Mouse (Mus musculus) spleen, adult 2 months (tissue): ENCODE measurements around the gene Kndc1.

Experiments used
- CTCF ChIP-seq: fragments of 200-500 bp; IDR thresholded peaks from 2 replicates; pipeline ENCODE4 v1.5.1; 2011; ENCODE audit warnings: mild to moderate bottlenecking, inconsistent platforms; ENCODE audit not compliant: insufficient read depth, insufficient read length, insufficient replicate concordance; ENCODE audit errors: extremely low read depth
- POLR2A ChIP-seq: fragments of 200-500 bp; IDR thresholded peaks from 2 replicates; pipeline ENCODE4 v1.6.1; 2011; ENCODE audit warnings: low read depth, low read length, inconsistent platforms

DNA sequence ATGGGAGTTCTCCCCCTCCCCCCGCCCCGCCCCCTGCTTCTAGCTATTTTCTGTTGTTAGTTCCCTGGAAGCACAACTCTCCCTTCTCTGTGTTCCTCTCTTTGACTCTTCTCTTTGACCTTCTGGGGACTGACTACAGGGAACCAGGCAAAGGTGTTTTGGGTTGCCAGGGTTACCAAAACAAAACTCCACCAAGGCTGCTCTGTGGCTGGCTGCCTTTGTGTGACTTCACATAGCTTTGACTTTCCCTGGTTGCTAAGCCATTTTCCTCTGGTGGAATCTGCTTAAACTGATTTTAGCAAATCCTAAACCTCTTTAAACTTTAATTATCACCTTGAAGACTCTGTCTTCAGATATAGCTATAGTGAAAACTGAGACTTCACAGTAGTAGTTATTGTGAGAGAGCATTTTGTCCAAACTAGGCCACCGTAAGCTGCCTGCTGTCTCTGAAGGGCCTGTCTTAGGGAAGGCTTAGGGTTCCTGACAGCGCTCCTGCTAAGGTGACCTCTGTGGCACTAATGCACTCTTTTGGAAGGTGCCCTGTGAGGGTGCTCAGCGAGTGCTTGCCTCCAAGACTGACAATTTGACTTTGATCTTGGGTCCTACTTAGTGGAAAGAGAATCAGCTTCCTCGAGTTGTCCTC is 57.6 kb downstream of the Kndc1 start:
- TF ChIP-seq CTCF (no peak), POLR2A (no peak)
